Mouse (Mus musculus) forebrain, embryonic 13.5 days (tissue): Measurements from ENCODE around the gene Swi5. TPM values are rescaled to one million over a fixed set of nuclear protein-coding genes. Genes with fewer than 3 reads are reported as not detected.
A peak's percentile ranks its signal among the peaks of the same experiment; 100 is the strongest.

ENCODE experiments used
- ATAC-seq: fragments of 200-750 bp; cut with Nextera tagmentation; 2 replicates; pipeline ENCODE4 v1.8.0; 2017
- H3K27ac ChIP-seq: fragments of 300-500 bp; sonication (generic); 2 replicates; pipeline ENCODE4 v1.5.1; 2015; ENCODE audit warnings: inconsistent platforms, mild to moderate bottlenecking, moderate library complexity
- H3K27me3 ChIP-seq: fragments of 300-500 bp; sonication (generic); 2 replicates; pipeline ENCODE4 v1.6.1; 2015; ENCODE audit warnings: mild to moderate bottlenecking, inconsistent platforms
- H3K36me3 ChIP-seq: fragments of 300-500 bp; sonication (generic); 2 replicates; pipeline ENCODE4 v1.6.1; 2015; ENCODE audit warnings: mild to moderate bottlenecking, inconsistent platforms; ENCODE audit not compliant: poor library complexity, severe bottlenecking
- H3K4me1 ChIP-seq: fragments of 300-500 bp; sonication (generic); 2 replicates; pipeline ENCODE4 v1.6.1; 2015; ENCODE audit warnings: inconsistent platforms
- H3K4me2 ChIP-seq: fragments of 300-500 bp; sonication (generic); 2 replicates; pipeline ENCODE4 v1.6.1; 2015; ENCODE audit warnings: inconsistent platforms, mild to moderate bottlenecking, moderate library complexity
- H3K4me3 ChIP-seq: fragments of 300-500 bp; sonication (generic); 2 replicates; pipeline ENCODE4 v1.5.1; 2015; ENCODE audit warnings: mild to moderate bottlenecking, inconsistent platforms
- H3K9ac ChIP-seq: fragments of 300-500 bp; sonication (generic); 2 replicates; pipeline ENCODE4 v1.6.1; 2015; ENCODE audit warnings: mild to moderate bottlenecking, inconsistent platforms
- H3K9me3 ChIP-seq: fragments of 300-500 bp; sonication (generic); replicated peaks from 2 replicates; pipeline ENCODE4 v1.6.1; 2016; ENCODE audit warnings: inconsistent platforms
- WGBS: fragments of 180-500 bp; shearing (Covaris S2); methylation state at CpG from one replicate; pipeline ENCODE4 v1.1.7; 2015; 5-methylcytosine and 5-hydroxymethylcytosine counted together
- polyA plus RNA-seq: library from polyadenylated mRNA; unstranded; fragments of >200 nt; fragmentation: Nextera tagmentation; extraction: Ambion mirVana; gene quantifications from 2 replicates; pipeline ENCODE4 v1.2.1, GENCODE M21; 2015

The Swi5 gene
- 466 and 470 TPM in 2 replicates for polyA plus RNA-seq

- H3K9ac ChIP-seq = peak within 1 kb of the TSS; percentile 87
- peak within 1 kb of the TSS; percentile 82 for H3K4me3 ChIP-seq
- no peaks in the 10 kb centered on the region for H3K9me3 ChIP-seq
- H3K27me3 ChIP-seq = no peaks in the 10 kb centered on the region
- H3K4me2 ChIP-seq = peak within 1 kb of the TSS; percentile 96
- H3K27ac ChIP-seq = peak within 1 kb of the TSS; percentile 68; the same call in 1 of the 2 replicates
- ATAC-seq = peak; percentile 99
- under 1% methylated on average over 41 of the region's 41 CpGs for WGBS
- H3K4me1 ChIP-seq = peaks cover 22% of the 10 kb centered on the region
- peaks cover 30% of the 10 kb centered on the region for H3K36me3 ChIP-seq
These were observed at the start of gene Swi5 for GRCm38 (mm10) chr2:32287923-32288367. Swi5 (minus strand) TSS chr2:32288075.

GRCm38 (mm10) chr2:32335888-32336287 is 48.0 kb upstream of the Swi5 start:
- no peak for ATAC-seq
- Histone ChIP-seq H3K27me3 (0 out of 2 replicates have a peak, but pooled peaks cover 2% of the 10 kb centered on the region), H3K4me3 (no peak overlapping the region), H3K4me2 (no peak overlapping the region), H3K9ac (no peak overlapping the region), H3K9me3 (no peaks in the 10 kb centered on the region), H3K27ac (no peak overlapping the region), H3K36me3 (peaks cover 20% of the 10 kb centered on the region), H3K4me1 (no peaks in the 10 kb centered on the region)
- WGBS = 49% methylated on average over 15 of the region's 15 CpGs

GRCm38 (mm10) chr2:32332159-32332558 is 44.3 kb upstream of the Swi5 start:
- WGBS = 84% methylated on average over 5 of the region's 5 CpGs
- Histone ChIP-seq H3K36me3 (peaks cover 11% of the 10 kb centered on the region), H3K4me2 (no peak overlapping the region), H3K27me3 (no peaks in the 10 kb centered on the region), H3K9ac (no peak overlapping the region), H3K4me1 (no peaks in the 10 kb centered on the region), H3K4me3 (no peak overlapping the region), H3K27ac (no peak overlapping the region), H3K9me3 (no peaks in the 10 kb centered on the region)
- ATAC-seq = no peak

- no peak overlapping the region for H3K4me3 ChIP-seq
- H3K36me3 ChIP-seq = 0 out of 2 replicates have a peak, but pooled peaks cover 4% of the 10 kb centered on the region
- H3K27me3 ChIP-seq = no peaks in the 10 kb centered on the region
- H3K27ac ChIP-seq = no peak overlapping the region
- H3K9ac ChIP-seq = no peak overlapping the region
- 61% methylated on average over 6 of the region's 6 CpGs for WGBS
- H3K4me1 ChIP-seq = no peaks in the 10 kb centered on the region
- ATAC-seq = no peak
- no peaks in the 10 kb centered on the region for H3K9me3 ChIP-seq
- H3K4me2 ChIP-seq = no peak overlapping the region
These were observed 41.7 kb upstream of the Swi5 start for GRCm38 (mm10) chr2:32329531-32329930.

GRCm38 (mm10) chr2:32328911-32329460 is 41.1 kb upstream of the Swi5 start:
- Histone ChIP-seq H3K27ac (no peak overlapping the region), H3K4me2 (no peak overlapping the region), H3K27me3 (no peaks in the 10 kb centered on the region), H3K4me1 (no peaks in the 10 kb centered on the region), H3K9me3 (no peaks in the 10 kb centered on the region), H3K4me3 (no peak overlapping the region), H3K9ac (no peak overlapping the region), H3K36me3 (0 out of 2 replicates have a peak, but pooled peaks cover 4% of the 10 kb centered on the region)
- no peak for ATAC-seq
- WGBS = 34% methylated on average over 13 of the region's 13 CpGs

- Histone ChIP-seq H3K27ac (no peak overlapping the region), H3K4me2 (no peak overlapping the region), H3K9ac (no peak overlapping the region), H3K4me3 (no peak overlapping the region), H3K27me3 (no peaks in the 10 kb centered on the region), H3K9me3 (no peaks in the 10 kb centered on the region), H3K4me1 (peaks cover 13% of the 10 kb centered on the region), H3K36me3 (no peaks in the 10 kb centered on the region)
- no peak for ATAC-seq
- WGBS = 77% methylated on average over 4 of the region's 4 CpGs
These were observed 39.3 kb upstream of the Swi5 start for GRCm38 (mm10) chr2:32327200-32327599.

GRCm38 (mm10) chr2:32325342-32325741 is 37.5 kb upstream of the Swi5 start:
- Histone ChIP-seq H3K4me1 (peaks cover 18% of the 10 kb centered on the region), H3K4me3 (no peak overlapping the region), H3K4me2 (no peak overlapping the region), H3K36me3 (no peaks in the 10 kb centered on the region), H3K9ac (no peak overlapping the region), H3K9me3 (no peaks in the 10 kb centered on the region), H3K27me3 (no peaks in the 10 kb centered on the region), H3K27ac (no peak overlapping the region)
- WGBS = 75% methylated on average over 7 of the region's 7 CpGs
- no peak for ATAC-seq

GRCm38 (mm10) chr2:32324322-32324721 is 36.4 kb upstream of the Swi5 start:
- Histone ChIP-seq H3K4me3 (no peak overlapping the region), H3K27ac (no peak overlapping the region), H3K27me3 (no peaks in the 10 kb centered on the region), H3K9me3 (no peaks in the 10 kb centered on the region), H3K4me1 (peaks cover 18% of the 10 kb centered on the region), H3K9ac (no peak overlapping the region), H3K4me2 (no peak overlapping the region), H3K36me3 (no peaks in the 10 kb centered on the region)
- no peak for ATAC-seq
- 52% methylated on average over 4 of the region's 4 CpGs for WGBS

- 60% methylated on average over 7 of the region's 7 CpGs for WGBS
- Histone ChIP-seq H3K4me1 (peaks cover 26% of the 10 kb centered on the region), H3K4me2 (peak overlapping the region; percentile 37; the same call in 1 of the 2 replicates), H3K9me3 (no peaks in the 10 kb centered on the region), H3K27me3 (0 out of 2 replicates have a peak, but pooled peaks cover 3% of the 10 kb centered on the region), H3K9ac (peak overlapping the region; percentile 16; the same call in 1 of the 2 replicates), H3K4me3 (no peak overlapping the region), H3K36me3 (no peaks in the 10 kb centered on the region), H3K27ac (peak overlapping the region; percentile 80)
- peak; percentile 75 for ATAC-seq
These were observed 35.2 kb upstream of the Swi5 start for GRCm38 (mm10) chr2:32322754-32323741.

GRCm38 (mm10) chr2:32321591-32322298 is 33.9 kb upstream of the Swi5 start:
- H3K9me3 ChIP-seq = no peaks in the 10 kb centered on the region
- H3K4me3 ChIP-seq = no peak overlapping the region
- ATAC-seq = no peak
- peaks cover 7% of the 10 kb centered on the region; the same call in 1 of the 2 replicates for H3K27me3 ChIP-seq
- peak overlapping the region; percentile 80 for H3K27ac ChIP-seq
- 74% methylated on average over 9 of the region's 9 CpGs for WGBS
- H3K4me2 ChIP-seq = no peak overlapping the region
- no peak overlapping the region; the same call in 1 of the 2 replicates for H3K9ac ChIP-seq
- no peaks in the 10 kb centered on the region for H3K36me3 ChIP-seq
- peaks cover 39% of the 10 kb centered on the region for H3K4me1 ChIP-seq

- peaks cover 7% of the 10 kb centered on the region; the same call in 1 of the 2 replicates for H3K27me3 ChIP-seq
- H3K27ac ChIP-seq = no peak overlapping the region
- H3K36me3 ChIP-seq = no peaks in the 10 kb centered on the region
- H3K4me2 ChIP-seq = no peak overlapping the region
- WGBS = 78% methylated on average over 11 of the region's 11 CpGs
- no peak for ATAC-seq
- H3K9ac ChIP-seq = no peak overlapping the region
- H3K4me1 ChIP-seq = peaks cover 40% of the 10 kb centered on the region
- no peaks in the 10 kb centered on the region for H3K9me3 ChIP-seq
- H3K4me3 ChIP-seq = no peak overlapping the region
These were observed 32.8 kb upstream of the Swi5 start for GRCm38 (mm10) chr2:32320721-32321120.
